Mouse (Mus musculus) midbrain, embryonic 13.5 days (tissue): ENCODE data around the gene Zfp646. TPM values are rescaled to one million over a fixed set of nuclear protein-coding genes. Genes with fewer than 3 reads are reported as not detected.

Experiments used
- polyA plus RNA-seq: library from polyadenylated mRNA; unstranded; fragments of >200 nt; fragmentation: Nextera tagmentation; extraction: Ambion mirVana; gene quantifications from 2 replicates; pipeline ENCODE4 v1.2.1, GENCODE M21; 2015

Gene Zfp646
- polyA plus RNA-seq, 1 experiment from 2014 or later: 16.0 TPM

Other genes starting within 250 kb of the Zfp646 start
- 39.2 and 52.2 TPM in 2 replicates for gene Bcl7c, start 167.3 kb upstream of the Zfp646 start, polyA plus RNA-seq
- gene Ctf1, start 163.5 kb upstream of the Zfp646 start, polyA plus RNA-seq: 1.6 and 3.0 TPM in 2 replicates
- gene Ctf2, start 144.1 kb upstream of the Zfp646 start, polyA plus RNA-seq: 0.14 and 0.17 TPM in 2 replicates
- gene Fbxl19, start 131.7 kb upstream of the Zfp646 start, polyA plus RNA-seq: 10.6 and 11.6 TPM in 2 replicates
- 5.9 and 6.1 TPM in 2 replicates for gene Orai3, start 106.4 kb upstream of the Zfp646 start, polyA plus RNA-seq
- gene Setd1a, start 99.6 kb upstream of the Zfp646 start, polyA plus RNA-seq: 19.7 and 22.7 TPM in 2 replicates
- gene Gm49388, start 90.6 kb upstream of the Zfp646 start, polyA plus RNA-seq: not detected in 2 replicates
- gene Hsd3b7, start 75.6 kb upstream of the Zfp646 start, polyA plus RNA-seq: 8.6 and 9.2 TPM in 2 replicates
- 15.6 and 24.1 TPM in 2 replicates for gene Stx4a, start 51.9 kb upstream of the Zfp646 start, polyA plus RNA-seq
- gene Stx1b, start 51.7 kb upstream of the Zfp646 start, polyA plus RNA-seq: 33.3 and 34.2 TPM in 2 replicates
- 41.9 and 45.6 TPM in 2 replicates for gene Zfp668, start 607 bp downstream of the Zfp646 start, polyA plus RNA-seq
- 0.53 and 1.0 TPM in 2 replicates for gene Prss53, start 14.7 kb downstream of the Zfp646 start, polyA plus RNA-seq
- not detected in 2 replicates for gene Gm21974, start 19.2 kb downstream of the Zfp646 start, polyA plus RNA-seq
- 51.9 and 54.9 TPM in 2 replicates for gene Vkorc1, start 19.4 kb downstream of the Zfp646 start, polyA plus RNA-seq
- gene Bckdk, start 27.9 kb downstream of the Zfp646 start, polyA plus RNA-seq: 74.7 and 74.8 TPM in 2 replicates
- gene Kat8, start 36.3 kb downstream of the Zfp646 start, polyA plus RNA-seq: 51.0 and 56.0 TPM in 2 replicates
- gene Prss8, start 53.9 kb downstream of the Zfp646 start, polyA plus RNA-seq: 0.20 and 0.35 TPM in 2 replicates
- gene Prss36, start 70.5 kb downstream of the Zfp646 start, polyA plus RNA-seq: 11.8 and 12.7 TPM in 2 replicates
- 415 and 452 TPM in 2 replicates for gene Fus, start 91.2 kb downstream of the Zfp646 start, polyA plus RNA-seq
- 3.9 and 4.1 TPM in 2 replicates for gene Pycard, start 117.6 kb downstream of the Zfp646 start, polyA plus RNA-seq
- gene Trim72, start 127.7 kb downstream of the Zfp646 start, polyA plus RNA-seq: not detected in 2 replicates
- gene Itgam, start 186.4 kb downstream of the Zfp646 start, polyA plus RNA-seq: 0.58 and 0.71 TPM in 2 replicates
- gene Gm49368, start 186.5 kb downstream of the Zfp646 start, polyA plus RNA-seq: not detected in 2 replicates